Mouse (Mus musculus): ENCODE measurements at regions not wholly inside any gene's neighbourhood (a gene's known extent, or its start where the extent isn't known, plus 50 kb on each side); places are given as distances from the start of the nearest gene placed in this dataset.

DNA sequence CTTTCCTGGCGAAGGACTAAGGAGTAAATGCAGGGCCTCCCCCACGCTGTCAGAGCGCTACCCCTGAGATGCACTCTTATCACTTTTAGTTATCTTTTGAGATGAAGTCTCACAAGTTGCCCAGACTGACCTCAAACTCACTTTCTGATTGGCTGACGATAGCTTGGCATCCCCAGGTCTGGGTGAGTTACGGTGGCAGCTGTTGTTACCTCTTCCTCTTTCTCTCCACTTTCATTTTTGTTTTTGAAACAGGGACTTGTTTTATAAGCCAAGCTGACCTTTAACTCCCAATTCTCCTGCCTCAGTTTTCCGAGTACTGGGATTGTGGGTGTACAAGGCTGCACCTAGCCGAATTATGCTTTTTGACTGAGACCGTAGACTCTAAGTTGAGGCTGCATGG is 53.0 kb upstream of the Tcf7l2 start:
- Histone ChIP-seq H3K27me3 (ENCODE audit: control insufficient read depth in 1 of 2, insufficient read depth in 2 of 2, low read length in 2 of 2) (peaks cover 3% of the 10 kb centered on the region in 2 experiments; a peak in 3 of 4 replicates), H3K36me3 (ENCODE audit: control insufficient read depth in 1 of 2, insufficient read depth in 2 of 2, low read length in 2 of 2) (peaks cover 0 to 7% of the 10 kb centered on the region in 2 experiments; a peak in 1 of 4 replicates), H3K4me3 (ENCODE audit: control insufficient read depth in 1 of 2, insufficient read depth in 1 of 2, low read depth in 2 of 2, low read length in 2 of 2) (peak overlapping the region; percentile 38 to 58), H3K9me3 (replicated peaks; ENCODE audit: insufficient read depth, low read length) (no peaks in the 10 kb centered on the region), H3K79me2 (ENCODE audit: control insufficient read depth, insufficient read depth, low read length, poor library complexity) (no peaks in the 10 kb centered on the region), H3K9ac (ENCODE audit: control insufficient read depth, low read depth, low read length, poor library complexity, severe bottlenecking) (peak overlapping the region; percentile 31), H3K4me1 (ENCODE audit: control insufficient read depth in 1 of 2, insufficient read depth in 2 of 2, low read length in 2 of 2) (peaks cover 0 to 14% of the 10 kb centered on the region in 2 experiments; a peak in 3 of 4 replicates), H3K27ac (ENCODE audit: control insufficient read depth, low read depth, low read length) (no peak overlapping the region)
- TF ChIP-seq ZMIZ1 (IDR thresholded peaks at IDR 0.05; ENCODE audit: low read depth, low read length), result no peak
- no peak; the same call in 1 of the 2 replicates for TF ChIP-seq SIN3A (IDR thresholded peaks at IDR 0.05; ENCODE audit: low read length)
- peak; percentile 79 for TF ChIP-seq ETS1 (IDR thresholded peaks at IDR 0.05; ENCODE audit: low read depth, low read length)
- peak; percentile 50 for DNase-seq (ENCODE audit: low read depth, low spot score)

DNA sequence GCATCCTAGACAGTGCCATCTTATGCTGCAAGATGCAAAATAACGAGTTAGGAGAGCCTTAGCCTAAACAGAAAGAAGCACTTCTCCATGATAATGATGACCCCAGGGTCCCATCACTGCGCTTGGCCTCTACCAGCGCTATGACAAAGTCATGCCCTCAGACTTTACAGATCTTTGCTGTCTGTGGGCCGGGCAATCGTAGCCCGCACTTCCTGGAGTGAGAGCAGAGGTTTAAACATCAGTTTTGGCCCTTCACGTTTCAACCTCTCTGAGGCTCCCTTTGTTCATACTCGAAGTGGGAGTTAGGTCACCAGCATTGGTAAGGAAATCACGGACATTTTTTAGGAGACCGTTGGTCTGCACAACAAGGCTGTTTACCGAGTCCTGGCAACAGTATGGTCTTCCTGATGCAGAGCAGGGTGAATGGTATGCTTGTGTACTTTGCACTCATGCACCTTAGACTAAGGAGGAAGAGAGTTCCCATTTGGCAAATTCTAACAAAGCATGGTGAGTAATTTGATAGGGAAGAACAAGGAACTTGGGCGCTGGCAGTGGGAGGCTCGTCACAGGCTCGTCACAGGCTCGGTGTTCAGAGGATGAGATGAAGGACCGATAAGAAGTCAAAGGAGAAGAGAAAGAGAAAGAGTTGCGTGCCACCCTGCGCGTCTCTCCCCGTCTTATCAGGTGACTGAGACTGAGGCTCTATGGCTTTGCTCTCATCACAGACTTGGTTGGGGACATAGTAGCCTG is 52.2 kb upstream of the Tcf7l2 start:
- Histone ChIP-seq H3K79me2 (ENCODE audit: control insufficient read depth, insufficient read depth, low read length, poor library complexity) (no peaks in the 10 kb centered on the region), H3K27me3 (ENCODE audit: control insufficient read depth in 1 of 2, insufficient read depth in 2 of 2, low read length in 2 of 2) (peaks cover 4 to 5% of the 10 kb centered on the region in 2 experiments; a peak in 3 of 4 replicates), H3K36me3 (ENCODE audit: control insufficient read depth in 1 of 2, insufficient read depth in 2 of 2, low read length in 2 of 2) (peaks cover 0 to 7% of the 10 kb centered on the region in 2 experiments; a peak in 1 of 4 replicates), H3K27ac (ENCODE audit: control insufficient read depth, low read depth, low read length) (no peak overlapping the region), H3K9me3 (replicated peaks; ENCODE audit: insufficient read depth, low read length) (no peaks in the 10 kb centered on the region), H3K9ac (ENCODE audit: control insufficient read depth, low read depth, low read length, poor library complexity, severe bottlenecking) (no peak overlapping the region), H3K4me3 (ENCODE audit: control insufficient read depth in 1 of 2, insufficient read depth in 1 of 2, low read depth in 2 of 2, low read length in 2 of 2) (peak overlapping the region; percentile 38 to 58), H3K4me1 (ENCODE audit: control insufficient read depth in 1 of 2, insufficient read depth in 2 of 2, low read length in 2 of 2) (peaks cover 0 to 14% of the 10 kb centered on the region in 2 experiments; a peak in 3 of 4 replicates)
- TF ChIP-seq MXI1 (IDR thresholded peaks at IDR 0.05; ENCODE audit: low read depth, low read length), result peak; percentile 50
- 0 out of 2 replicates have a peak, but pooled peaks have one; percentile 8 for TF ChIP-seq RCOR1 (IDR thresholded peaks at IDR 0.05; ENCODE audit: low read depth, low read length)
- no peak for TF ChIP-seq SMC3 (IDR thresholded peaks at IDR 0.05; ENCODE audit: low read depth, low read length)
- TF ChIP-seq NRF1 (IDR thresholded peaks at IDR 0.05; ENCODE audit: insufficient read depth, low read depth, low read length, poor library complexity, severe bottlenecking), result peak; percentile 27; the same call in 1 of the 2 replicates
- no peak for TF ChIP-seq UBTF (IDR thresholded peaks at IDR 0.05; ENCODE audit: borderline replicate concordance, insufficient read depth, low read depth, low read length)
- TF ChIP-seq POLR2A (IDR thresholded peaks at IDR 0.05; ENCODE audit: control insufficient read depth in 1 of 2, insufficient read depth in 1 of 2, low read depth in 1 of 2, low read length in 2 of 2, poor library complexity in 1 of 2), result no peak
- no peak for TF ChIP-seq ZKSCAN1 (IDR thresholded peaks at IDR 0.05; ENCODE audit: low read depth, low read length)
- no peak; the same call in 1 of the 2 replicates for TF ChIP-seq RAD21 (IDR thresholded peaks at IDR 0.05; ENCODE audit: low read depth, low read length)
- TF ChIP-seq CHD2 (IDR thresholded peaks at IDR 0.05; ENCODE audit: low read length), result no peak
- no peak; the same call in 1 of the 2 replicates for TF ChIP-seq MAX (IDR thresholded peaks at IDR 0.05; ENCODE audit: low read length)
- 0 out of 2 replicates have a peak, but pooled peaks have one; percentile 10 for TF ChIP-seq ELF1 (IDR thresholded peaks at IDR 0.05; ENCODE audit: low read depth, low read length)
- no peak for TF ChIP-seq ZNF384 (IDR thresholded peaks at IDR 0.05; ENCODE audit: low read depth, low read length)
- TF ChIP-seq MAZ (IDR thresholded peaks at IDR 0.05; ENCODE audit: low read depth, low read length), result 0 out of 2 replicates have a peak, but pooled peaks have one; percentile 30
- TF ChIP-seq SIN3A (IDR thresholded peaks at IDR 0.05; ENCODE audit: low read length), result 0 out of 2 replicates have a peak, but pooled peaks have one; percentile 48
- TF ChIP-seq POLR2AphosphoS2 (IDR thresholded peaks at IDR 0.05; ENCODE audit: low read length), result no peak
- no peak for TF ChIP-seq TAL1 (IDR thresholded peaks at IDR 0.05; ENCODE audit: low read length)
- peak; percentile 29; the same call in 1 of the 2 replicates for TF ChIP-seq BHLHE40 (IDR thresholded peaks at IDR 0.05; ENCODE audit: borderline replicate concordance, low read depth, low read length)
- no peak for TF ChIP-seq CTCF (IDR thresholded peaks at IDR 0.05 in 2 of 3, conservative IDR thresholded peaks at IDR 0.05 in 1 of 3; ENCODE audit: control insufficient read depth in 1 of 3, insufficient read depth in 1 of 3, low read depth in 2 of 3, low read length in 3 of 3, poor library complexity in 1 of 3, severe bottlenecking in 1 of 3)
- TF ChIP-seq ETS1 (IDR thresholded peaks at IDR 0.05; ENCODE audit: low read depth, low read length), result peak; percentile 66
- TF ChIP-seq USF1 (IDR thresholded peaks at IDR 0.05; ENCODE audit: low read depth, low read length), result peak; percentile 53; the same call in 1 of the 2 replicates
- TF ChIP-seq GATA1 (IDR thresholded peaks at IDR 0.05; ENCODE audit: low read depth, low read length), result peak; percentile 78
- peak in 1 of 2 experiments; percentile 19; a peak in 1 of 4 replicates for TF ChIP-seq EP300 (IDR thresholded peaks at IDR 0.05; ENCODE audit: low read depth in 1 of 2, low read length in 2 of 2)
- no peak for TF ChIP-seq MAFK (IDR thresholded peaks at IDR 0.05; ENCODE audit: borderline replicate concordance, low read depth, low read length)
- TF ChIP-seq ZC3H11A (IDR thresholded peaks at IDR 0.05; ENCODE audit: low read depth, low read length), result 0 out of 2 replicates have a peak, but pooled peaks have one; percentile 3
- TF ChIP-seq TBP (IDR thresholded peaks at IDR 0.05; ENCODE audit: low read depth, low read length), result no peak
- DNase-seq (ENCODE audit: low read depth, low spot score), result peak; percentile 78
